Mouse (Mus musculus) kidney, adult 8-10 months (tissue): ENCODE measurements around the gene Tpo.

Source experiments
- DNase-seq, 2 experiments: peaks; one replicate each; pipeline ENCODE4 v3.0.0; 2022

Gene Tpo

DNA sequence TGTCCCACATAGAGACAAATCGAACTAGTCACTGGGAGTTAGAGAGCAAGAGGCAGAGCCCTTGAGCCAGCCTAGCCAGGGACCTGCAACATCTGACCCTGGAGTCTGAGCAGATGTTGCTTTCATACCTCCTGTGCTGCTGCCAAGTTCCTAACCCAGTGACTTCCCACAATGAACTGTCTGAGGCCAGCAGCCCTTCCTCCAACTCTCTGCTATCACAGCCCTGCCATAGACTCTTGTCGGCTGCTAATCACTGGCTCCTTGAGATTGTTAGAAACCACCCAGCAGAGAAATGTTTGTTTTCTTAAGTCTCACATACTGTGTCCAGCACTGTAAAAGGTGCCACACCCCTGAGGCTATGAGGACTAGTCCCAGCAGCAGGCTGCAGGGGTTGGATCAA is 56.1 kb downstream of the Tpo start:
- DNase-seq: no peak

DNA sequence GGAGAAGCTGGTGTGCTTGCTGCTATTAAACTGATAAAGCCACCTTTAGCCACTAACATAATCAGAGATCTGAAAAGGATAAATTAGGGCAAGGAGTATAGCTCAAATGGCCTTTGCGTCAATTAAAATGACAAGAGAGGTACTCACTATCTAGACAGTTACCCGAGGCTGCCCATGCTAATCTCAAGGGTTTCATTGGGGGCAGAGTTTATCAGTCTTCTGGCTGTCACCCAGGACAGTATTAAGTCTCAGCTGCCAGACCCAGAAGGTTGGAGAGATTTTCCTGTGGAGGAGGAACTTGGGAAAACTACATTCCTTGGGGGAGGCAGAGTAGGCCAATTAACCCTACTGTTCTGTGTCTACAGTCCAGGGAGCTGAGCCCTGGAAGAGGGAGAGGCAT is 63.1 kb downstream of the Tpo start:
- DNase-seq: peak; percentile 12

DNA sequence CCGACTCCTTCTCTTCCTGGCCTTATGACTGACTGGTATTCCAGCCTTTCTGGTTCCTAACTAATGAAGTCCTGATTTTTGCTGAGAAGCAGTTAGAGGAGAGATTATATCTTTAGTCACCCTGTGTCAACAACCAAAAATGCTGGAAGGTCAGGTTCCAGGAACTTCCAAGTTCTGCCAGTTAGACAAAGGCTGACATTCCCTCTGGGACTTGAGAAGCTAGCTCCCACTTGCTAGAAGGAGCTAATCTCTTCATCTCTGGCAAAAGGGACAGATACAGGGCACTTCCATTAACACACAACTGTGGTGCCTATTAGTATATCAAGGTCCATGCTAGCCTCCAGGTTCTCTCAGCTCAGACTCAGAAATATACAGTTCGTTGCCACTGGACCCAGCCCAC is 64.6 kb downstream of the Tpo start:
- no peak for DNase-seq

DNA sequence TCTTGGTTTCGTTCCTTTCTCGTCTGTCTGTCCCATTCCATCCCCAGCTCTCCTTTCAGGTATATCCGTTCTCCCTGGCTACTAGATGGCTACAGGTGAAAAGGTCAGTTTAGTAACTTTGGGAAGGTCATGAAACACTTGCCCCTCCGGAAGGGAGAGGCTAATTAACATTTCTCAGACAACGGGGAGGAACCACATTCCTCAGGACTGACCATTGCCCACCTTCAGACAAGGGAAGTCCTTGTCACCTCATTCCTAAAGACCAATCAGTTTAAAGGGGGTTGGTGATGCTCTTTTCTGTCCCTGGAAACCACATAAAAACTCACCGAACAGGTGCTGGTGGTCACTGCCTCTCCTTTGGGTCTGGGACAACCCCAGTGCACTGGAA is 70.3 kb downstream of the Tpo start:
- DNase-seq: no peak

DNA sequence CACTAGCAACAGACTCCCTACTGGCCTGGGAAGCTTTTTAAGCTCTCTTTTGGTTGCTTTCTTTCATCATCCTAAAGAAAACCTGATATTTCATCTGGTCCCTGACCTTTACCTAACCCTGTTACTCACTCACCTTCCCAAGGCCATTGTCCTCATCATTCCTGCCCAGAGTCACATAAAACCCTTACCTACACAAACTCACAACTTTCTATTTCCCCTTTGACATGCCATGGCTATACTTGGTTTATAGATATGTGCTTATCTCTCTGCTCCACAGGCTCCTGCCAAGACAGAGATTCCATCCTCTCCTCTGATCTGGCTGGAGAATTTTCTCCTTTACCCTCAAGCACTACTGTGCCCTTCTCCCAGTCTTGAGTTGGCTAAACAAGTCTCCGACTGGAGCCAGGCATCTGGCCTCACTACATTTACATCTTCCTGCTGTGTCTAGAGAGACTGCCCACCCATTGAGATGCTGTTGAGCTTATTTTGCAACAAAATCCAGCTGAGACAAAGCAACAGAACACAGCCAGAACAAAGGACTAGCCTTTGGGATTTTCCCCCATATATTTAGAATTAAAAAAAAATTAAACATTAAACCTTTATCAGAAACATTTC is 70.8 kb downstream of the Tpo start:
- no peak for DNase-seq

DNA sequence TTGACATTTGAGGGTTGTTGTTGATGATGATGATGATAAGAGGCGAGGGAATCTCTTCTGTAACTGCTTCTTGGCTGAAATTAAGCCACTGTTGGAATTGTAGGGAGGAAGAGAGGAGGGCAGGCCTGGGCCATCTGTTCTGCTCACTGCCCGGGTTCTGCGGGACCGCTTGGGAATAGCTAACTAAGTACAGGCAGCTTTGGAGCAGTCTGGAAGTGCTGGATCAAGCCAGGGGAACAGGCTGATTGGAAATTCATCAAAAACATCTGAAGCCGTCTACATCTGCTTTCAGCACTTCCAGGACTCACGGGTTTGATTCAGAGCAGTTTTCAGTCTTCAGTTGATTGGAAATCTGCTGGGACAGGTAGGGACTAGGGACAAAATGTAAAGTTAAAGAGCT is 74.4 kb downstream of the Tpo start:
- DNase-seq: no peak

DNA sequence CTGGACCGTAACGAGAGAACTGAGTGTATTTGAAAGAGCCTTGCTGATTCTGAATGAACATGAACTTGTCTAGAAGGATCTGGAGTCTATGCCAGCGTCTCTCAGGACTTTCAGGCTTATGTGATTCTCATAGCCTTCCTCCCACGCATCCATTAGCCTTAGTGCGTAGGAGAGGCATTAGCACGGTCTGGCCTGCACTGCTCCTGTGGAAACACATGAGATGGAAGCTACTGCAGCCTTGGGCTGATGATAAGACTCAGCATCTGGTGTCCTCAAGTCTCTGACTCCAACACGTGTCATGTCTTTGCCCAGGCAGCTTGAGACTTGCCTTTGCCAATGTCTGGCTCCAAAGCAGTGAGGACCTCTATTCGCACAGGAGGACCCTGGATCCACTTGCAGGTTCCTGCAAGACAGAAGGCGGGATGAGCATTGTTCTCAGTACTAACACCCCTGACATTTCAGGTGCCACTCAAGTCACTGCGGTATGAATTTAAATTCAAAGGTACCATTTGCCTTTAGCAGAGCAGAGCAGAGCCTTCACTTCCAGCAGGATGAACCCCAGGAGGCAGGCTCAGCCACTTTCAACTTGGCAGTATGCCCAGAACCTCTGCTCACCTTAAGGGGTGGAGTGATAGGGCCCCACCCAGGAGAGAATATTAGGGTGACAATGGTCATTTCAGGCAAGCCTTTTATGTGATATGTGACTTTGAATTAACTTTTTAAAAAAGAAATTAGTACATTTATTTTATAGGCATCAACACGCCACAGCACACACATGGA is 77.5 kb downstream of the Tpo start:
- DNase-seq: no peak

DNA sequence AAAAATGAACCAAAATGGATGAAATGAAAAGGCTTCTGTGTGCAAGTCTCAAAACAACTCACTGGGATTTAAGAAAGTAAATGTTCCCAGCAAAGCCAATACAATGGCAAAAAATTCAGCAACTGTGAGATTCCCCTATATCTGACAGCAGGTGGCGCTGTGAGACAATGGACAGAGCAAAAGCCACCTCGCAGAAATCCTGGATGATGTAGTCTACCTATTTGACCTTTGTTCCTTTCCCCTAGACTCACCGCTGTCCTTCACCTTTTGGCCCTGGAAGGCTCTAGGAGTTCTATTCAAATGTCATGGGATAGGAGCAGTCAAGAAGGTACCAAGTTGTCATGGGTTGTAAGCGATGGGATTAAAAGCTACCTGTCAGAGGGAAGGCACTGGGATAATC is 82.2 kb downstream of the Tpo start:
- DNase-seq: peak; percentile 18 to 48

DNA sequence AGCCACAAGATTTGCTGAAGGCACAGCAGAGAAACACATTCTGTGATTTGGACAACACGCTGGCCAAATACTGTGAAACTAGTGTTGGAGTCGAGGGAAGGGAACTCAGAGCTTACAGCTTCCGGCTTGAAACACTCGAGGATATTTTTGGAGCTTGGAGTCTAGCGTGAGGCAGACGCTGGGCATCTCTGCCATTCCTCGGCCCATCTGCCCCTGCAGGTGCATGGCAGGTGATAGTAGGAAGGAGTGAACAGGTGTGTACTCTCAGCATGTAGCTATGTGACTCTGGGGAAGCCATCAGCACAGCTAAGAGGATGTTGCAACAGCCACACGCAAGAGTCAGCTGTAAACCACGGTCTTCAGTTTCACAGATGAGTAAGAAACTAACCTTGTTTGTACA is 82.6 kb downstream of the Tpo start:
- DNase-seq: no peak

DNA sequence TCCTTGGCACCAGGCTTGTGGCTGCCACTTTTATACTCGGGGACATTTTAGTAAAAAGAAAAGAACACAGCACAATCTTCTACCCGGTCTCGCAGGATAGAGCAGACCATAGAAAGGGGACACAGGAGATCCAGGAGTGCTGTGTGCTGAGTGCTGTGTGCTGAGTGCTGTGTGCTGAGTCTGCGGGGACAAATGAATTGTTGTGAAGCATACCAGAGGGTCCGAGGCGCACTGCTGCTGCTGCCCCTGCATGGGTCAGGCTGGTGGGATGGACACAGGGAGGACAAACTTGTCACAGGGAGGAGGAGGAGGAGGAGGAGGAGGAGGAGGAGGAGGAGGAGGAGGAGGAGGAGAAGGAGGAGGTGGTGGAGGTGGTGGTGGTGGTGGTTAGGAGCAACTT is 83.6 kb downstream of the Tpo start:
- DNase-seq: no peak

DNA sequence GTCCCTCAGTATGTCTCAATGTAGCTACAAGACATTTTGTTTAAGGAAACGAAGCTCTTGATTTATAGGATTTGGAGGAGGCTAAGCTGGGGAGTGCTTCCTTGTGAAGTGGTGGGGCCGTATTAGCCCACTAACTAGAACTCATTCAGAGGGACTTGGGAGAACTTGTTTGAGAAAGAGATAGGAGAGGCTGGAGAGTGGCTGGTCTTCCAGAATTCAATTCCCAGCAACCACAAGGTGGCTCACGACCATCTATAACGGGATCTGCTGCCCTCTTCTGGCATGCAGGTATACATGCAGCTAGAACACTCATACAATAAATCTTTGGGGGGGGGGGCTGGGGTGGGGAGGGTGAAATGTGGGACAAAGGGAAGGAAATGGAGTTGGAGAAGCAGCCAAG is 92.3 kb downstream of the Tpo start:
- DNase-seq: peak; percentile 37 to 59

DNA sequence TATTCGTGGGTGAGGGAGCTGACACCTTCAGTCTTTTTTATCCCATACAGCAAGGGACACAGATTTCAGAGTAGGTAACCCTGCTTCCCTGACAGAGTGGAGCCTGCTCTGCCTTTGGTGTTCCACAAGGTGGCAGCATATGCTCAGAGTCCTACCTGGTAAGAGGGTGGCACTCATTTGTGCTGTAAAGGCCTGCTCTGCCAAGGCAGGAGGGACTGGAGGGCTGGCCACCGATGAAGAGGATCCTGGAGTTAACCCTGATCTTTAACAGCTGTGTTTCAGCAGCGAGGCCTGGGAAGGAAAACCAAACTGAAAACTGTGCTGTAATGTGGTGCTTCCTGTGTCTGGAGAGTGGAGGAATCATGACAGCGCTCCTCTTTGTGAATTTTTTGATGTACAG is 92.9 kb downstream of the Tpo start:
- DNase-seq: peak; percentile 38 to 42

DNA sequence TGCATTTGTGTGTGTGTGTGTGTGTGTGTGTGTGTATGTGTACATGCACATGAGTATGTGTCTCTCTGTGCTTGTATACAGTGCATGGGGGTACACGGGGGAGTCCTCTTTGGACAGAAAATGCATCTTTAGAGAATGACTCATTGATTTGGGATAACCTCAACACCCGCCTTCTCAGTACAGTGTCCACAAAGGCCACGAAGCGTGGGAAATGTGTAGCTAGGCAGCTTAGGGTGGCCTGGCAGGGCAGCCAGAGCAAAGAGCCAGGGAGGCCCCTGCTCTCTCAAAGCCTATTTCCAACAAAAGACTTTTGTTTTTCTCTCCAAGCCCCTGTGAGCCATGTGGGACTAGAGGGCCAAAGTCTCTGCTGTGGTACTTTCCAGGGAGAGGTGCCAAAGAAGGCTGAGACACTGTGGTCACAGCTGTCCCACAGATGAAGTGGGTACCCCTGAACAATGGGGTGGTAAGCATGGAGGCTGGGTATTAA is 95.8 kb downstream of the Tpo start:
- DNase-seq: no peak

DNA sequence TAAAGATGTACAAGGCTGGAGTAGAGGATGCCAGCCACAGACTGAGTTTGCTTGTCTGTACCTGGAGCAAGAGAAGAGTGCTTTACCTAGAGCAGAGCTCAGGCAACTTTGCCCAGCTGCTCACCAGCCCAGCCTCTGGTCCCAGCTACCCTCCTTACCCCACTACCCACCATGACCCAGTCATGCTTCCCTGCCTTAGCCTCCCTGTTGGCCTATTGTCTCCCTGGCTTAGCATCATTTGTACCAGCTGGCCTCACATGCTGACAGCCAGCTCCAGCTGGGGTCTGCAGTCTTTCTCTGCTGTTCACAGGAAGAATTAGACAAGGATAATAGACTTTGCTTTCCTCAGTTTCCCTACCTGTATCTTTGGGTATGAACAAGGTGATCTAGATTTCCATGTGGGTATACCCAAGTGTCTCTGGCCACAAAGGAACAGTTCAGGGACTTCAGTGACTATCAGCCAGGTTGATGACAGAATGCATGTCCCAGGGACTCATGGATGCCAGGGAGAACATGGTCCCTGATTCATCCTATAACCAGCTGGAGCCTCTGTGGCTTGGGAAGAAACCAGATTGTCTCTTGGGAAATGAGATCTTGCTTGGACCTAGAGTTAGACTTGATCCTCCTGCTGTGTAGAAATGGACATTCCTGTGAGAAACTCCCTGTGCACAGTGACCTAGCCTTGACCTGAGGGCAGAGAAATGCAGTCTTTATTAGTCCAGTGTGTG is 96.4 kb downstream of the Tpo start:
- no peak for DNase-seq

DNA sequence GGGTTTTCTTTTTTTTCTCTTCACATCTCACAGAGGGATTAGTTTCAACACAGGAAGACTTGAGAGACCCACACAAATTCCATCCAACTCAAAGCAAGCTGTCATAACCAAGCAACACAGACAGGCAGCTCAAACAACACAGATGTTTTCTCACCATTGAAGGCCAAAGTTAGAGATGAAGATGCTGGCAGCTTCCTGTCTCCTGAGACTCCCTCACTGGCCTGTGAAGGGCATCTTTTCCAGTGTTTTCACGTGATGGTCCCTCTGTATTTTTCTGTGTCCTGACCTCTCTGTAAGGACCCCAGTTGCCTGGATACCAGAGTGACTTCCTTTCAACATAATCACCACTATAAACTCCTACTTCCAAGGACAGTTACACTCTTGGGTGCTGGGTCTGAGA is 97.0 kb downstream of the Tpo start:
- no peak for DNase-seq

DNA sequence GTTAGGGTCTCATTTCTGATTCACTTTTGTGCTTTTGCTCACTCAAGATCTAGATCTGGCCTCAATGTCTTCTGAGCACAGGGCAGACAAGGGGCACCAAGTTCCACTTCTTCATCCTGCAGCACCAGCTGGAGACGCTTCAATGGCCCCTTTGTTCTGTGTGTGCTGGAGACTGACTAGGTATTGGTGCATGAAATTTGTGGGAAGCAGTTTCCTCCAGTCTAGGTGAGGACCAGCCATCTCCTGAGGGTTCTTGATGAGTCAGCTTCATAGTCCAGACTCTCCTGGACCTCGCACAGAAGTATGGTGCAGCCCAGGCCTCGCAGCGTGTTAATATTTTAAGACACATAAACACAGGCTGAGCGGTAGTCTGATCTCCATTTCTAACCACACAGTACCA is 97.7 kb downstream of the Tpo start:
- no peak for DNase-seq

DNA sequence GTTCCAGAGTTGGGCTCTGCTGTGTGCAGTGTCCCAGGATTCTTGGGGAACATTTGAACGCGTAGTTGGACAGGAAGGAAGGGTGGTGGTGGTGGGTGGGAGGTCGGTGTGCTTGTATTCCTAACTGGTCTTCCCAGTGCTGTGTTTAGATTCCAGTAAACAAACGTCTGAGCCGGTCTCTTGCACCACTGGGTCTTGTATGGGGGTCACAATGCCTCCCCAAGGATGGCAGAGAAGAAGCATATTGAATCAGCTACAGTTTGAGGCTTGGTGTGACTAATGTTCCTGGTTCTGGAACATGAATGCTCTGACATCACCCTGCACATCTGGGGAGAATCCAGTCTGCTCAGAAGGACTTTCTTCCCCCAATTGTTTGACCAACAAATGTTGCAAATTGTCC is 101.9 kb downstream of the Tpo start:
- no peak for DNase-seq

DNA sequence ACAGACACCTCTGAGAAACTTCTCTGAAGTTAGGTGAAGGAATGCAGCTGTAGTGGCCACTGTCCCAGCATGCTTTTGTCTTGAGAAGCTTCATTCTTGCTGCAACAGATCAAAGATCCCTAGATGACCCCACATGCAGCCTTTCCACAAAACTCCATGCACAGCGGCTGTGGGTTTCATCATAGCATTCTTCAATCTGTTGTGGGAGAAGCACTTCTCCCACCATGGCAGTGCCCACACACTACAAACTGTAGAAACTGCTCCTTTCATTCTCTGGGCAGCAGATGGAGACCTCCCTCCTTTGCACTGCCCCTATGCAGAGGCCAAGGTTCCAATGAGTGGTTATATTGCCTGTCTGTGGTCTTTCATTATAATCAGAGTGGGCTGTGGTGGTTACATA is 103.3 kb downstream of the Tpo start:
- DNase-seq: no peak

DNA sequence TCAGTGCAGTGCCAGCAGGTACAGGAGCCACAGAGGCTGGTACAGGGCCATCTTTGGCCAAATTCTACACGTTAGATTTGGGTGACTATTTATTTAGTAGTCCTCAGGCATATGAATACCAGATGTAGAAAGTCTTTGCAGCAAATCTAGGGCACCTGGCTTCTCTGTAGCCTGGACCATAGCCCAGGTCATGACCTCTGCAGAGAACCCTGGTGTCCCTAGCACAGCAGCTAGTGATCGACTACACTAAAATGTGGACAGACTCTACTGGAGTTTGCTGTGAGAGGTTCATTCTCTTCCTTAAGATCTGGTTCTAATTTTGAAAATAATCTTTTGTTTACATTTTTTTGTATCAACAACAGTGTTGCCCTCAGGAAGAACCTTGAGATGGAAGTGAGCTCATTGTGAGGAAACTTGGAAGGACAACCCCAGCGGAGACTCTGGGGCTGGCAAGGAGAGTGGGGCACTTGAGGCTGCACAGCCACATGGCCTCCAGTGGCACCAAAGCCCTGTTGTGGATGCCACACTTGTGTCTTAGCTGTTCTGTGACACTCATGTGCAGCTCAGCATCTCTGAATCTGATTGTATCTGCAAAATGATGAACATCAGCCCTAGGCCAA is 104.6 kb downstream of the Tpo start:
- DNase-seq: no peak

DNA sequence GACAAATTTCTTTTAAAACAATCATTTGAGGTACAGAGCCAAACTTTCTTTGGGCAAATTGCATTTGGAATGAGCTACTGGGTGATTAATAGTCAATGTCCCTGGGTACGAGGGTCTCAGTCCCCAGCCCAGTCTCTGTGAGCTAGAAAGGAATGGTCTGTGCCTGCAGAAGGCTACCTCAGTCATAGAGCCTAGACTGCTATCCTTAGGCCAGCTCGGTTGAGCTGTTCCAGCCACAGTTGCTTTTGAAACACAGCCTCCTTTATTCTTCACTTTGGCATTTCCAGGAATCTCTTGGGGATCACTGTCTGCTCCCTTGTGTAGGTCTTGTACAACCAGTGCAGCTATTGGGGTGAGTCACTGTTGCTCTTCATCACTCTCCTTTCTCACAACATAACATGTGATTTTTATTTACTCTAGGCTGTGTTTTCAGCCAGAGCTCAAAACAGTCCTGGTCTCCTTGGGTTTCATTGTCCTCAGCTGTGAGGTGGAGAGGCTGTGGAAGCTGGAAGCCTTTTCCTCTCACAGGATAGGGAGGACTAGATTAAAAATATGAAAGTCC is 108.1 kb downstream of the Tpo start:
- no peak for DNase-seq

DNA sequence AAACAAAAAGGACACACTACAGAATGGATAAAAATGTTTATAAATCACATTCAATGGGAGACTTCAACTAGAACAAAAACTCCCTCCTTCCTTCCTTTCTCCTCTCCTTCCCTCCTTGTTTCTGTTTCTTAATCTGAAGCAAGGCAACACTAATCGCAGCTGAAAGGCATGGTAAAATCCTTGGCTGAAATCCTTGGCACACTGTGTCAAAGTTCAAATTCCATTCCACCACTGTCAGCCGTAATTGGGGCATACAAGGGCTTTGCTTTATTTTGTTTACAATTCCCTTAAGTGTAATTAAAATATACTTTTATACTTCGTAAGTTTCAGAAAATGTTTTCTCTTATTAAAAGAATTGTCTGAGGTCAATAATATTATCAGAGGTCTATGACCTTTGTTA is 108.9 kb downstream of the Tpo start:
- DNase-seq: peak; percentile 56 to 71

DNA sequence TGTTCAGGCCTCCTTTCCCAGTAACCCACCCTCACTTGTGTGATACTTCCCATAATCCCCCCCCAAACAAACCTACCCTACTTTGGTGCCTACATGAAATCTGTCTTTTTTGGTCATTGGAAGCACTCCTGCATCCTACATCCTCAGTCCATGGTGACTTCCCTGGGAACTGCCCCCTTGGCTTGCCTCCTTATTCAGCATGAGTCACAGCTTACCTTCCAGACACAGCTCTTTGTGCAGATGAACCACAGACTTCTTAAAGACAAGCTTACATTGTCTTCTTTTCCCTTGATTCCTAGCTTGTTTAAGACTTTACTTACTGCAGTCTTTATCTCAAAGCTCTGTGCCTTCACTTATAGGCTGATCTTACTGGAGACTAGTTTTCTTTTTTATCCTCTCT is 112.0 kb downstream of the Tpo start:
- DNase-seq: no peak

DNA sequence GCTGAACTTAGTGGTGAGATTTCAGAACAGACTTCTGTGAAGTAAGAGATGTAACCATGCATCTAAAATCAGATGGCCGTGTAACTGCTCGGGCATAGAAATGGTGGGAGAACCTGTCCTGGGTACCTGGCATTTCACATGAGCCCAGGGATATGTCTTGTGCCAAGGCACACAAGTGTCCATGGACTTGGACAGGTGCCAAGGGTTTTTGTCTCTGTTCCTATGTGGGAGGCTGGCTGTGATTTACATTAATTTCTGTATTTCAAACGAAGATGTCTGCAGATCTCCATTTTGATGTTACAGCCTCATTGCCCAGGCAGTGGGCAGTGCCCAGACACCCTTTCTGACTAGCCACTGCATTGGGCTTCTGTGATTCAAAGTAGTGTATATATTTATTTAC is 115.3 kb downstream of the Tpo start:
- no peak for DNase-seq
